Mouse (Mus musculus) CH12.LX (cell line): Measurements from ENCODE around the gene Oaz1. TPM values are rescaled to one million over a fixed set of nuclear protein-coding genes. Genes with fewer than 3 reads are reported as not detected.

Experiments
- DNase-seq: peaks from one replicate; pipeline ENCODE4 v3.0.0-alpha.2; 2013; ENCODE audit errors: extremely low read depth
- H3K27ac ChIP-seq: 2 replicates; pipeline ENCODE4 v1.5.1; 2012; ENCODE audit warnings: low read depth, mild to moderate bottlenecking, control low read depth, moderate library complexity; ENCODE audit not compliant: insufficient read depth
- H3K27me3 ChIP-seq: replicated peaks from 2 replicates; pipeline ENCODE3; 2012; ENCODE audit warnings: inconsistent platforms
- H3K36me3 ChIP-seq, 2 experiments: replicated peaks in 1 of 2; 2 replicates each; pipeline versions ENCODE3 to v1.6.1; 2012; ENCODE audit warnings: inconsistent platforms in 1 of 2, low read length in 1 of 2, mild to moderate bottlenecking in 1 of 2, mixed read lengths in 1 of 2, moderate library complexity in 1 of 2; ENCODE audit not compliant: control insufficient read depth in 1 of 2, insufficient read depth in 1 of 2
- H3K4me1 ChIP-seq, 2 experiments: 2 replicates each; pipeline ENCODE4 v1.6.1; 2012; ENCODE audit warnings: inconsistent platforms in 1 of 2, moderate library complexity in 1 of 2; ENCODE audit not compliant: insufficient read depth in 2 of 2, control insufficient read depth in 1 of 2
- H3K4me2 ChIP-seq: 2 replicates; pipeline ENCODE4 v1.6.1; 2012; ENCODE audit warnings: low read depth, mild to moderate bottlenecking, control low read depth; ENCODE audit not compliant: poor library complexity, insufficient read depth, severe bottlenecking
- H3K4me3 ChIP-seq, 3 experiments: fragments of 150-350 bp in 1 of 3; sonication (generic) in 1 of 3; replicated peaks in 1 of 3; 2 replicates each; pipeline versions ENCODE3 to v1.5.1; 2011 to 2012; ENCODE audit warnings: low read depth in 2 of 3, low read length in 2 of 3, mild to moderate bottlenecking in 2 of 3, moderate library complexity in 2 of 3, control low read depth in 1 of 3, improper control_type of control experiment in 1 of 3, inconsistent platforms in 1 of 3, mixed read lengths in 1 of 3; ENCODE audit not compliant: poor library complexity in 1 of 3
- H3K79me2 ChIP-seq: replicated peaks from 2 replicates; pipeline ENCODE4 v1.6.1; 2012; ENCODE audit warnings: mild to moderate bottlenecking, moderate library complexity; ENCODE audit not compliant: control insufficient read depth, poor library complexity, insufficient read depth, severe bottlenecking; ENCODE audit errors: extremely low read depth
- H3K9ac ChIP-seq: 2 replicates; pipeline ENCODE4 v1.6.1; 2012; ENCODE audit warnings: low read depth, mild to moderate bottlenecking, control low read depth, moderate library complexity; ENCODE audit not compliant: insufficient read depth
- H3K9me3 ChIP-seq: replicated peaks from 2 replicates; pipeline ENCODE3; 2012; ENCODE audit warnings: low read length, inconsistent platforms, mixed read lengths
- BHLHE40 ChIP-seq: IDR thresholded peaks from 2 replicates; pipeline ENCODE4 v1.6.1; 2011; ENCODE audit warnings: mild to moderate bottlenecking, low read depth, low read length, improper control_type of control experiment
- CHD2 ChIP-seq: IDR thresholded peaks from 2 replicates; pipeline ENCODE4 v1.6.1; 2011; ENCODE audit warnings: low read length, improper control_type of control experiment
- CTCF ChIP-seq, 2 experiments: IDR thresholded peaks in 1 of 2; conservative IDR thresholded peaks in 1 of 2; 2 replicates each; pipeline ENCODE4 v1.5.1; 2011 to 2012; ENCODE audit warnings: low read depth in 2 of 2, low read length in 2 of 2, improper control_type of control experiment in 1 of 2, inconsistent platforms in 1 of 2, mild to moderate bottlenecking in 1 of 2, moderate library complexity in 1 of 2
- E2F4 ChIP-seq: IDR thresholded peaks from 2 replicates; pipeline ENCODE4 v1.6.1; 2011; ENCODE audit warnings: low read depth, low read length, improper control_type of control experiment; ENCODE audit not compliant: insufficient replicate concordance
- GABPA ChIP-seq: IDR thresholded peaks from 2 replicates; pipeline ENCODE4 v1.6.1; 2012; ENCODE audit warnings: low read depth, low read length, improper control_type of control experiment, inconsistent platforms; ENCODE audit not compliant: insufficient replicate concordance
- HCFC1 ChIP-seq: IDR thresholded peaks from 2 replicates; pipeline ENCODE4 v1.6.1; 2012; ENCODE audit warnings: low read depth, mild to moderate bottlenecking, inconsistent platforms, low read length, improper control_type of control experiment
- IRF4 ChIP-seq: IDR thresholded peaks from 2 replicates; pipeline ENCODE4 v1.6.1; 2014; ENCODE audit warnings: low read depth, mild to moderate bottlenecking, inconsistent platforms, low read length, improper control_type of control experiment
- JUN ChIP-seq: IDR thresholded peaks from 2 replicates; pipeline ENCODE4 v1.6.1; 2011; ENCODE audit warnings: low read depth, mild to moderate bottlenecking, low read length, improper control_type of control experiment, moderate library complexity; ENCODE audit not compliant: insufficient read depth
- KAT2A ChIP-seq: IDR thresholded peaks from 2 replicates; pipeline ENCODE4 v1.6.1; 2012; ENCODE audit warnings: low read length, improper control_type of control experiment, inconsistent platforms; ENCODE audit not compliant: insufficient replicate concordance
- MAX ChIP-seq: IDR thresholded peaks from 2 replicates; pipeline ENCODE4 v1.6.1; 2011; ENCODE audit warnings: low read length, improper control_type of control experiment
- MAZ ChIP-seq: IDR thresholded peaks from 2 replicates; pipeline ENCODE4 v1.6.1; 2012; ENCODE audit warnings: low read depth, mild to moderate bottlenecking, inconsistent platforms, low read length, improper control_type of control experiment, moderate library complexity
- MEF2A ChIP-seq: IDR thresholded peaks from 2 replicates; pipeline ENCODE4 v1.6.1; 2014; ENCODE audit warnings: low read depth, mild to moderate bottlenecking, inconsistent platforms, low read length, improper control_type of control experiment, borderline replicate concordance
- MXI1 ChIP-seq: IDR thresholded peaks from 2 replicates; pipeline ENCODE4 v1.6.1; 2011; ENCODE audit warnings: mild to moderate bottlenecking, low read depth, low read length, improper control_type of control experiment
- PAX5 ChIP-seq: IDR thresholded peaks from 2 replicates; pipeline ENCODE4 v1.6.1; 2012; ENCODE audit warnings: low read length, inconsistent platforms, mixed read lengths
- POLR2A ChIP-seq: IDR thresholded peaks from 2 replicates; pipeline ENCODE4 v1.6.1; 2011; ENCODE audit warnings: low read depth, mild to moderate bottlenecking, improper control_type of control experiment, low read length
- RCOR1 ChIP-seq: conservative IDR thresholded peaks from 2 replicates; pipeline ENCODE4 v1.6.1; 2012; ENCODE audit warnings: low read depth, mild to moderate bottlenecking, inconsistent platforms, low read length, improper control_type of control experiment
- SIN3A ChIP-seq: IDR thresholded peaks from 2 replicates; pipeline ENCODE4 v1.6.1; 2012; ENCODE audit warnings: low read length, improper control_type of control experiment, inconsistent platforms
- SMC3 ChIP-seq: IDR thresholded peaks from 2 replicates; pipeline ENCODE4 v1.6.1; 2011; ENCODE audit warnings: low read depth, low read length, improper control_type of control experiment
- UBTF ChIP-seq: IDR thresholded peaks from 2 replicates; pipeline ENCODE4 v1.6.1; 2012; ENCODE audit warnings: low read depth, mild to moderate bottlenecking, inconsistent platforms, low read length, improper control_type of control experiment, moderate library complexity
- USF1 ChIP-seq: IDR thresholded peaks from 2 replicates; pipeline ENCODE4 v1.6.1; 2014; ENCODE audit warnings: low read depth, mild to moderate bottlenecking, inconsistent platforms, low read length, improper control_type of control experiment
- USF2 ChIP-seq: conservative IDR thresholded peaks from 2 replicates; pipeline ENCODE4 v1.6.1; 2011; ENCODE audit warnings: low read depth, low read length, improper control_type of control experiment
- ZC3H11A ChIP-seq: IDR thresholded peaks from 2 replicates; pipeline ENCODE4 v1.6.1; 2012; ENCODE audit warnings: low read depth, mild to moderate bottlenecking, inconsistent platforms, low read length, improper control_type of control experiment
- ZKSCAN1 ChIP-seq: IDR thresholded peaks from 2 replicates; pipeline ENCODE4 v1.6.1; 2012; ENCODE audit warnings: low read depth, inconsistent platforms, low read length, improper control_type of control experiment, borderline replicate concordance
- ZNF384 ChIP-seq: IDR thresholded peaks from 2 replicates; pipeline ENCODE4 v1.6.1; 2012; ENCODE audit warnings: low read depth, low read length, improper control_type of control experiment, inconsistent platforms
- dilution Hi-C: fragments of 300-500 bp; cut with MboI; formaldehyde crosslinking; loops from 2 replicates; pipeline ENCODE4 v1.14.3; 2020; ENCODE audit warnings: low sequenced_read_pairs; ENCODE audit not compliant: extremely low pct_unique_long_range_greater_than_20kb, extremely low pct_ligation_motif_present
- in situ Hi-C: fragments of 300-500 bp; cut with MboI; formaldehyde crosslinking; loops from 3 replicates; pipeline ENCODE4 v1.14.3; 2019; ENCODE audit warnings: low sequenced_read_pairs, low pct_ligation_motif_present, low pct_unique_long_range_greater_than_20kb, mixed read lengths
- polyA plus RNA-seq: library from polyadenylated mRNA; unstranded; fragments of >175 nt; gene quantifications from 2 replicates; pipeline ENCODE4 v1.2.1, GENCODE M21; 2012; ENCODE audit warnings: low read depth; ENCODE audit not compliant: insufficient read length
- total RNA-seq, 2 experiments: library from RNA; depleted of rRNA; stranded (reverse); fragments of 300-350 nt in 1 of 2; fragments of >200 nt in 1 of 2; gene quantifications; 2 replicates each; pipeline ENCODE4 v1.2.3; 2012 to 2014

The Oaz1 gene
- total and polyA plus RNA-seq, 3 experiments, result 646 to 1,081 (median 899) TPM

DNA sequence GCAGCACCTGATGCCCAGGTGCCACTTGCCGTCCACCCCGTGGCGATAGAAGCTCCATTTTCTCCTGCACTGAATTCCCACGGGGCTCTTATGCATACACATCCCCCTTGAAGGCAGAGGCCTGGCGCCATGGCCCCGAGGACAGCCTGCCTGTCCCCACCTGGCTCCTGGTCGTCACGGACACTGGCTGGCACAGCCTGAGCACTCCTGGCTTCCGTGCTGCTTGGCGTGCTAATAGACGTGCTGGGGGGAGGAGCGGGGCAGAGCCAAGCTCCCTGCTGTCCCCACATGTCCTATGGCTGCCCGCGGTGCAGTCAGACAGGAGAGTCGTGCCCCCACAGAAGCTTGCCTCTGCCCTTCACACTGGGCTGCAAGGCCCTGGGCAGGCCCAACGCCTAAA is 38.0 kb downstream of the Oaz1 start:
- in situ Hi-C loops (no loop called here), dilution Hi-C loops (no loop called here)
- Histone ChIP-seq H3K9ac (no peak overlapping the region), H3K36me3 (peaks cover 65 to 89% of the 10 kb centered on the region in 2 experiments), H3K9me3 (no peaks in the 10 kb centered on the region), H3K27me3 (no peaks in the 10 kb centered on the region), H3K27ac (no peak overlapping the region), H3K4me3 (no peak overlapping the region), H3K4me2 (no peak overlapping the region), H3K79me2 (no peaks in the 10 kb centered on the region), H3K4me1 (peaks cover 0 to 3% of the 10 kb centered on the region in 2 experiments; a peak in 1 of 4 replicates)
- TF ChIP-seq ZC3H11A (no peak), MEF2A (no peak), RCOR1 (no peak), KAT2A (no peak), MAX (no peak), HCFC1 (no peak), MXI1 (no peak), GABPA (no peak), IRF4 (no peak), BHLHE40 (no peak), SMC3 (no peak), SIN3A (no peak), POLR2A (no peak), CHD2 (no peak)
- no peak for DNase-seq

DNA sequence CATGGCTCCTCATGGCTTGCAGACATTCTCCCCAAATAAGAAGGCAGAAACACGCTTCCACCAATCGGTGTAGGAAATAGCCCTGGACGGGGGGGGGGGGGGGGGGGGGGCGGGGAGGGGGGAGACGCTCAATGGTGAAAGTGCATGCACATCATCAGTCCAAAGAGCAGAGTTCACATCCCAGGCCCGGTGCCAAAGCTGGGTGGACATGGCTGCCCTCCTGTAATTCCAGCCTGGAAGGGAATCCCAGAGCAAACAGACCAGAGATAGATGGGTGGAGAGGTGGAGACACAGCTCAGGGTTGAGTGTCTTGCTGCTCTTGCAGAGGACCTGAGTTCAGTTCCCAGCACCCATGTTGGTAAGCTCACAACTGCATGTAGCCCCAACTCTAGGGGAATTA is 44.5 kb downstream of the Oaz1 start:
- H3K4me2 ChIP-seq, result no peak overlapping the region
- DNase-seq, result no peak
- no peak overlapping the region for H3K4me3 ChIP-seq
- in situ Hi-C loops, result no loop called here
- H3K4me1 ChIP-seq, result peaks cover 3 to 4% of the 10 kb centered on the region in 2 experiments; a peak in 3 of 4 replicates
- H3K27me3 ChIP-seq, result peaks cover 4% of the 10 kb centered on the region
- H3K36me3 ChIP-seq, result peaks cover 19 to 31% of the 10 kb centered on the region in 2 experiments
- H3K9ac ChIP-seq, result no peak overlapping the region
- dilution Hi-C loops, result no loop called here
- H3K79me2 ChIP-seq, result no peaks in the 10 kb centered on the region
- no peaks in the 10 kb centered on the region for H3K9me3 ChIP-seq
- no peak overlapping the region for H3K27ac ChIP-seq
- no peak for TF ChIP-seq USF2
- TF ChIP-seq UBTF, result no peak
- no peak for TF ChIP-seq MEF2A
- no peak for TF ChIP-seq POLR2A
- TF ChIP-seq CTCF (conservative IDR thresholded peaks at IDR 0.05 in 1 of 2, IDR thresholded peaks at IDR 0.05 in 1 of 2; ENCODE audit: low read depth in 2 of 2, low read length in 2 of 2), result no peak
- TF ChIP-seq ZC3H11A, result no peak
- TF ChIP-seq SMC3, result no peak
- no peak for TF ChIP-seq BHLHE40
- no peak for TF ChIP-seq ZKSCAN1
- no peak for TF ChIP-seq SIN3A
- no peak for TF ChIP-seq IRF4
- no peak for TF ChIP-seq PAX5
- TF ChIP-seq MAZ, result no peak
- TF ChIP-seq E2F4, result no peak
- no peak for TF ChIP-seq USF1
- no peak for TF ChIP-seq GABPA
- no peak for TF ChIP-seq ZNF384
- TF ChIP-seq JUN, result no peak
